Mouse (Mus musculus): ENCODE data around the gene Ago3. TPM values are rescaled to one million over a fixed set of nuclear protein-coding genes. Genes with fewer than 3 reads are reported as not detected.

The Ago3 gene
- total RNA-seq, 2 experiments from 2014 or later, result 19.6 to 20.3 TPM

DNA sequence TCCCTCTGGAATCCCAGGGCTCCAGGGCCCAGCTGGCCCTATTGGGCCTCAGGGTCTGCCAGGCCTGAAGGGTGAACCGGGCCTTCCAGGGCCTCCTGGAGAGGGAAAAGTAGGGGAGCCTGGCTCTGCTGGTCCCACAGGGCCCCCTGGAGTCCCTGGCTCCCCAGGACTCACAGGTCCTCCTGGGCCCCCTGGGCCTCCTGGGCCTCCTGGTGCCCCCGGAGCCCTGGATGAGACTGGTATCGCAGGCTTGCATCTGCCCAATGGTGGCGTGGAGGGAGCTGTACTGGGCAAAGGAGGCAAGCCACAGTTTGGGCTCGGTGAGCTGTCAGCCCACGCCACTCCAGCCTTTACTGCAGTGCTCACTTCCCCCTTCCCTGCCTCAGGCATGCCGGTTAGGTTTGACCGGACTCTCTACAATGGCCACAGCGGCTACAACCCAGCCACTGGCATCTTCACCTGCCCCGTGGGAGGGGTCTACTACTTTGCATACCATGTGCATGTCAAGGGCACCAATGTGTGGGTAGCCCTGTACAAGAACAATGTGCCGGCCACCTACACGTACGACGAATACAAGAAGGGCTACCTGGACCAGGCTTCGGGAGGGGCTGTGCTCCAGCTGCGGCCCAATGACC is 117.7 kb downstream of the Ago3 start:
- DNase-seq (ENCODE audit: low spot score in 2 of 2), result no peak

DNA sequence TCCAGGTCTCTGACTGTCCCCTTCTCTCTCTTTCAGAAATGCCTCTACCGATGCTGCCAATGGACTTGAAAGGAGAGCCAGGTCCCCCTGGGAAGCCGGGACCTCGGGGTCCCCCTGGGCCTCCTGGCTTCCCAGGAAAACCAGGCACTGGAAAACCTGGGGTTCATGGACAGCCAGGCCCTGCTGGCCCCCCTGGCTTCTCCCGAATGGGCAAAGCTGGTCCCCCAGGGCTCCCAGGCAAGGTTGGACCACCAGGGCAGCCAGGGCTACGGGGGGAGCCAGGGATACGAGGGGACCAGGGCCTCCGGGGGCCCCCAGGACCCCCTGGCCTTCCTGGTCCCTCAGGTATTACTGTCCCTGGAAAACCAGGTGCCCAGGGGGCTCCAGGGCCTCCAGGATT is 119.0 kb downstream of the Ago3 start:
- no peak for DNase-seq (ENCODE audit: low spot score in 2 of 2)

DNA sequence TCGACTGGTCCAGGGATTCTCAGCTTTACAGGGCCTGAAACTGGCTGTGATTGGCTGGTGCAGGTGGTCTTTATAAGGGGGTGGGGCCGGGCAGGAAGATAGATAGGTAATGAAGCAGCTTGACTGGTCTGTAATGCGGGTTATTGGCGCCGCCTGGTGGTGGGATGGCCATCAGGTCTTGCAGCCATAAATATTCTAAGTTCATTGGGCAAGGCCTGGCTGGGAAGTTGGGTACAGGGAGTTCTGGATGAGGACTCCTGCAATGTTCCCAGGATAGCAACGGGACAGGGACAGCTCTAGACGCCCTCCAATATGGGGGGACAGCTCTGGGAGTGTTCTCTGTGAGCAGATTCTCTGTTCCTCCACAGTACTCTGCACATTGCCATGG is 119.4 kb downstream of the Ago3 start:
- DNase-seq (ENCODE audit: low spot score in 2 of 2), result peak; percentile 86 to 89

DNA sequence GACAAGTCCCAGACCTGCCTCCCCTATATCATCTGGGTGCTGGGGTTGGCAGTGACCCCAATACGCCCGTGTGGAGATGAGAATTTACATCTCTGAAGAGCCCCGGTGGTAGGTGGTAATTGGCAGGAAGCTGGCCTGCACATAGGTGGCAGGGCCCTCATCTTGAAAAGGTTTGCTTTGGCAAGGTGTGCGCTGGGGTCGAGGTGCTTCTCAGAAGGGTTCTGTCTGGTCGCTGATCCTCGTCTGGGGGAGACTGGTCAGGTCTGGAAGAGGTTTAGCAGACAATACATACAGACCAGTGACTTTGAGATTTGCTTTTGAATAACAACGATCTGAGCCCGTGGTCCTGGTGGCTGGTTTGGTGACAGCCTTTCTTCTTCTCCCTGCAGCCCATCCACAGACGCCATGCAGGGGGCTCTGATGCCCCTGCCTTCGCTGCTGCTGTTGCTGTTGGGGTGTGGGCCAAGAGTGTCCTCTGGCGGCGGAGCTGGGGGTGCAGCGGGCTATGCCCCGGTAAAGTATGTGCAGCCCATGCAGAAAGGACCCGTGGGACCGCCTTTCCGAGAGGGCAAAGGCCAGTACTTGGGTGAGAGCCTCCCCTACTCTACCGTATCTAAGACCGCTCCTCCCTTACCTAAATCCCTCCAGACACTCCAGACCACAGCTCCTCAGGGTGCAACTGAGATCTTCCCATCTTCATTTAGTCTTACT is 120.0 kb downstream of the Ago3 start:
- no peak for DNase-seq (ENCODE audit: low spot score in 2 of 2)

DNA sequence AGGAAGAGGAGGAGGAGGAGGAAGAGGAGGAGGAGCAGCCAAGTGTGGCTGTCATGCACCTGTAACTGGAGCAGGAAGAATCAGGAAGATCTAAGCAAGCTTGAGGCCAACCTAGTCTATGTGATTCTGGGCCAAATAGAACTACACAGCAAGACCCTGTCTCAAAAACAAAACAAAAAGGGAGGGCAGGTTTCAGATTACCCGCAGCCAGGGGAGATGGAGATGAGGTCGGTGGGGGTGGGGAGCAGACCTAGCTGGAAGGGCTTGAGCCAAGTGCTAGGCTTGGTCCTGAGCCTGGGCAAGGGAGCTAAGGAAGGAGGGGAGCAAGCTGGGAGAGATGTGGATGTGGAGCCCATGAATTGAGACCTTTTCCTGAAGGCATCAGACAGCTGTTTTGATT is 122.5 kb downstream of the Ago3 start:
- no peak for DNase-seq (ENCODE audit: low spot score in 2 of 2)

DNA sequence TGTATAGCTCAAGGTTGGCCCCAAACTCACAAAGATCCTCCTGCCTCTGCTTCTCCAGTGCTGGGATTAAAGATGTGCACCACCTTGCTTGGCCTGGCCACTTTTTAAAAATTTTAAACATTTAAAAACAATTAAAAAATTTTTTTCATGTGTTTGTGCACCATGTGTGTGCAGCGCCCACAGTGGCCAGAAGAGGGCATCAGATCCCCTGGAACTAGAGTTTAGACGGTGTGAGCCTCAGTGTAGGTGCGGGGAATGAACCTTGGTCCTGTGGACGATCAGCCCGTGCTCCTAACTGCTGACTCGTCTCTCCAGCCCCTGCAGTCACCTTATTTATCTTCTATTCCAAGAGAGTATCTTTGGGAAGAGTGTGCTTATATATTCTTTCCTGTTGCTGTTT is 123.3 kb downstream of the Ago3 start:
- no peak for DNase-seq (ENCODE audit: low spot score in 2 of 2)

DNA sequence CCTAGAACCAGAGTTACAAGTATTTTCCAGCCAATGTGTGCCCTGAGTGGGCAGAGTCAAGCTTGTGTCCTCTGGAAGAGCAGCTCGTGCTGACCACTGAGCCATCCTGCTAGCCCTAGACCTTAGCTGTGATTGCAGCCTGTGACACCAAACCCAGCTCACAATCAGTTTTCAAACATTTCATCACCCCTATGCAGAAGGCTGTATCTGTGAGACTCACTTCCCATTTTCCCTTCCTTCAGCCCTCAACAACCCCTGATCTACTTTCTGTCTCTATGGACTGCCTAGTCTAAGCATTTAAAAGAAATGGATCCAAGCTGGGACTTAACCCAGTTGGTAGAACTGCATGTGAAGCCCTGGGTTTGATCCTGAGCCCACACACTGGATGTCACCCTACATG is 123.9 kb downstream of the Ago3 start:
- DNase-seq (ENCODE audit: low spot score in 2 of 2), result no peak

DNA sequence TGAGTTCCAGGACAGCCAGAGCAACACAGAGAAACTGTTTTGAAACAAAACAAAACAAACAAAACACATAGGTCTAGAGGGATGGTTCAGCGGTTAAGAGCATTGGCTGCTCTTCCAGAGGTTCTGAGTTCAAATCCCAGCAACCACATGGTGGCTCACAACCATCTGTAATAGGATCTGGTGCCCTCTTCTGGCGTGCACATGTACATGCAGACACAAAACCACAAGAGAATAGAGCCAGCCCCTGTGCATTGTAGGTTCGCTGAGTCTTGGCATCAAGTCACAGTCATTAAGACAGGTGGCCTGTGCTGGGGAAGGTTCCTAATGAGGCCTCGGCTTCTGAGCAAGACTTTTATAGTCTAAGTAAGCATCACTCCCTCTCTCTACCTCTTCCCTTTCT is 125.5 kb downstream of the Ago3 start:
- DNase-seq (ENCODE audit: low spot score in 2 of 2), result no peak

DNA sequence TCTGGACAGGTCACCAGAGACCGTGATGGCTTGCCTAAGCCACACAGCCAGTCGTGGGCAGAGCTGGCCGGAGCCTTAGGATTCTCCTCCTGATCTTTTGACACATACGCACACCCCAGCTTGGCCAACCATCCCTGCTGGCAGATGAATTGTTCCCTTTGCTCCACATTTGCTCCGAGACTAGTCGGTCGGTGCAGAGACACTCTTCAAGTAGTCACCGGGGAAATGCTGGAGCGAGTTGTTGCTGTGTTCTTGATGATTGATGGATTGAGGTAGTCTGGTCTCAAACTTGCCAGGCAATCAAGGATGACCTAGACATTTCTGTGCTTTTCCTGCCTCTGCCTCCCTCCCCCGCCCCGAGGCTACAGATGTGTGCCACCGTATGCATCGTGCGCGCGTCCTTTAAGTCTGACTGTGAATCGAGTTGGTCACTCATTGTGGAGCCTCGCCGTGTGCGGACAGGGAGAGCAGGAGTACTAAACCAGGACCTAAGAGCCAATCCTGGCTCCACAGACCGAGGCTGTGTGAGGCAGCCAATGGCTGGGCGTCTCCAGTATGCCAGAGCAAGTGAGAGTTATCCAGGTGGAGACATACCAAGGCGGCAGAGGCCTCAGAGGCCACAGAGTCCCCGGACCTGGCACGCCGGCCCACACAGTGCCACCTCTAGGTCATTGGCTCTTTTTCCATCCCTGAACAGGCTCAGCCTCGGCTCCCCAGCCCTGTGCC is 127.6 kb downstream of the Ago3 start:
- DNase-seq (ENCODE audit: low spot score in 2 of 2), result no peak

DNA sequence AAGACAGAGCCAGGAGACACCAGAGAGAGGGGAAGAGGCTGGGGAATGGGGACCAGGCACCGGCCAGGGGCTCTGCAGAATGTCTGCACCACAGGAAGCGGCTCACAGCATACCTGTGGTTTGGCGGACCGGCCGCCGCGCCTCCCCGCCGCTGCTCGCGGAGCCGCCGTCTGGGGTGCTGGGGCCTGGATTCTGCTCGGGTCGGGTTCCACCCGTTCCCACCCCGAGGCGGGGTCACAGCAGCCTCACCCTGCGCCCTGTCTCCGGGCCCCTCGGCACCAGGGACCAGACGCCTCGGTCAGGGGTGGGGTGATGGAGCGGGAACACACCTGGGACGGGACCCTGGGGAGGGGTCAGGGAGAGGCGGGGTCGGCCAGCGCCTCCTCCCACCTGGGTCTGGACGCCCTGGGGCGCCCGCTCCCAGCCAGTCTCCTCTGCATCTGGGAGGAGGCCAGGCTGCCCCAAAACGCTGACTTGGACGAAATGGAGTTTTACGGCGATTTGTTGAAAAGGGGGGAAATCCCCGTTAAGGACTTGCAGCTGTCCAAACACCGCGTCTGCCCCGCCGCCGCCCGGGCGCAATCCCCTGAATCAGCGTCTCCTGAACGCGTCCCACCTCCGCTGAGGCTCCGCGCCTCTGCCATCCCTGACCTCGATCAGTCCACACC is 128.3 kb downstream of the Ago3 start:
- no peak for DNase-seq (ENCODE audit: low spot score in 2 of 2)

DNA sequence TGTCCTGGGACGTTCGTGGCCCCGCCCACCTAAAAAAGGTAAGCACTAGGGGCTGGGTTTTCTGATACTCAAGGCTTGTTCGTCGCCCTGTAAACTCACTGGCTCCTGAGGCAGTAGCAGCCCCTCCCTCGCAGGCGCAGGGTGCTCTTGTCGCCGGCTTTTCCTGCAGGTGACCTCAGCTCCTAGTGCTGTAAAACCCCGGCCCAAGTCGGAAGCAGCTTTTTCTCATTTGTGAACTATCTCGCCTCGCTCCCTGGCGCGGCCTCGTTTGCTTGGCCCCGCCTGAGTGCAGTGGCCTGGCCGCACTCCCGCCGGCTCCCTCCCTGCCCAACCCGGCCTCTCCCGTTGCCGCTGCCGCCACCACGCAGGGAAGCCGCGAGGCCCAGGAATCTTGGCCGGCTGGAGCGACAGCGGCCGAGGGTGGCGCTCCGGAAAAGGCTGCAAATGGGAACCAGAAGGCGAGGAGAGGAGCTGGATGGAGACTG is 132.7 kb downstream of the Ago3 start:
- DNase-seq (ENCODE audit: low spot score in 2 of 2), result peak; percentile 61 to 64

DNA sequence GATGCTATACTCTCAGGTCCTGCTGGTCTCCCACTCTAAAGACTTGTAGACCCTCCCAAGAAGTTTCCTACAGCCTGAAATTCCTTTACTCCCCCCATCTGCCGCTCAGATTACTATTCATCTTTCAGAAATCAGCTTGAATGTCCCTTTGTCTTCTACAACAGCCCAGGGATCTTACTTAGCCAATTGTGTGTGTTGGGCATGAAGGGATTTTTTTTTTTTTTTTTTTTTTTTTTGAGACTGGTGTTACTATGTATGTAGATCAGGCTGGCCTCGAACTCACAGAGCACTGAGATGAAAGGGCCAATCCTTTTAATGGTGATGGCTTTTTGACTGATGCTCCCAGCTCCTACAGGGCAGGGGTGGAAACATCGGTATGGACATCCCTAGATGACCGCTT is 133.4 kb downstream of the Ago3 start:
- DNase-seq (ENCODE audit: low spot score in 2 of 2), result no peak

DNA sequence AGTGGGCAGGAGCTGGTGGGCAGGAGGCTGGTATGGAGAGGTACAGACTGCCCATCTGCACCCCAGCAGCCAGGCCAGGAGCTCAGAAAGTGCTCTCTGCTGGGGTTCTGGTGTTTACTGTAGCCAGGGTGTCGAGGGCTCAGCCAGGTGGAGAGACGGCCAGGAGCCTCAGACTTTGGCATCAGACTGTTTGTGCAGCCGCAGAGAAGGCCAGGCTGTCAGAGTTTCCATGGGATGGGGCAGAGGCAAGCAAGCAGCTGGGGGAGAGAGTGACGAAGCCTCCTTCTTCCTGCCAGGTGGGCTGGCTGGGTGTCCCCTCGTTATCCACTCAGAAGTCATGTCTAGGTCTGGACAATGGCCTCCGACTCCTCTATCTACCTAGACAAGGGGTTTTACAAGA is 134.2 kb downstream of the Ago3 start:
- DNase-seq (ENCODE audit: low spot score in 2 of 2), result no peak

DNA sequence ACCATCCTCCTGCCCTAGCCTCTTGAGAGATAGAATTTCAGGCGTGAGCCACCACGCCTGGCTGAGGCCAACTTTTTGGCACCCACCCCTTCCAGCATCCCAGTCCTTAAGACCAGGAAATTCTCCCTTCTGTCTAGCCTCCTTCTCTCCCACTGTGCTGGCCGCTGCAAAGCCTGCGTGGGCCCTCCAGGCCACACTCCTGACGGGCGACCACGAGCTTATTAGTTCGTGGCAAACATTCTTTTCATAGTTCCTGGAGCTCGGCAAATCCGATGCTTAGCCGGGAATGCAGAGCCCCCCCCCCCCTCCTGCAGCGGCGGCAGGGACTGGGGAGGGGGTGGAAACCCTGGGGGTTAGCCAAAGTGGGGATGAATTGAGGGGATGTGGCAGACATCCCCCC is 138.2 kb downstream of the Ago3 start:
- DNase-seq (ENCODE audit: low spot score in 2 of 2), result no peak

DNA sequence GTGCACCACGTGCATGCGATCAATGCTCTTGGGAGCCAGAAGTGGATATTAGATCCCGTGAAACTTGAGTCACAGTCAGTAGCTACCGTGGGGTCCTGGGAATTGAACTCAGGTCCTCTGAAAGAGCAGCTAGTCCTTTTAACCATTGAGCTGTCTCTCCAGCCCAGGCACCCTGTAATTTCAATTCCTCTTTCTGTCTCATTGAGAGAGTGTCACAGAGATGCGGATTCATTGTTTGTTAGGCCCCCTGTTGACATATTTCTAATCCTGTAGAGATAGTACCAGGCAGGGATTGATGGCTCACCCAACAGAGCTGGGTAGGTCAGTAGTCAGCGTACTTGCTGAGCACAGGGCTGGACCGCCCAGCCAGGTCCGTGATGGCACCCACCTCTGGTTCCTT is 139.0 kb downstream of the Ago3 start:
- no peak for DNase-seq (ENCODE audit: low spot score in 2 of 2)

DNA sequence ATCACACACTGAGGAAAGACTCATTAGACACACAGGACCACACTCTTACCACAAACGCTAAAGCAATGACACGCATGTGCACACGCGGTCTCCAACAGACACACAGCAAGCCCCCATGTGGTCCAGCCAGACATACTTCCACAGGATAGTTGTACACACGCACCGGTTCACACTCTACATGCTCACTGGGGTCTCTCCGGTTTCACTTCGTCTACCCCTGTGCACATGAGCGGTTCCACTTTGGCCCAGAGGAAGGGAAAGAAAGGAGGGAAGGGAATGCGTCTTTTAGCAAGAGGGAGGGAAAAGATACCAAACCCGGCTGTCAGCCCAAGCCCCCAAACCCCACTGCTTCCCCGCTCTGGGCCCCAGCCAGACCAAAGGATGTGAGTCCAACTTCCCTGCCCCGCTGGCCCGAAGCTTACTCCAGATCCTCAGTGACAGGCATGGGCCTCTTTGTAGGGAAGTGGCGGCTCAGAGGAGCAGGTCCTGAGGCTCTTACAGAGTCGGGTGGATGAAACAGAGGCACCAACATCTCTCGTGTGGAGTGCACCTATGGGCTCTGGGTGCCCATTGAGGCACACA is 141.2 kb downstream of the Ago3 start:
- DNase-seq (ENCODE audit: low spot score in 2 of 2), result no peak

DNA sequence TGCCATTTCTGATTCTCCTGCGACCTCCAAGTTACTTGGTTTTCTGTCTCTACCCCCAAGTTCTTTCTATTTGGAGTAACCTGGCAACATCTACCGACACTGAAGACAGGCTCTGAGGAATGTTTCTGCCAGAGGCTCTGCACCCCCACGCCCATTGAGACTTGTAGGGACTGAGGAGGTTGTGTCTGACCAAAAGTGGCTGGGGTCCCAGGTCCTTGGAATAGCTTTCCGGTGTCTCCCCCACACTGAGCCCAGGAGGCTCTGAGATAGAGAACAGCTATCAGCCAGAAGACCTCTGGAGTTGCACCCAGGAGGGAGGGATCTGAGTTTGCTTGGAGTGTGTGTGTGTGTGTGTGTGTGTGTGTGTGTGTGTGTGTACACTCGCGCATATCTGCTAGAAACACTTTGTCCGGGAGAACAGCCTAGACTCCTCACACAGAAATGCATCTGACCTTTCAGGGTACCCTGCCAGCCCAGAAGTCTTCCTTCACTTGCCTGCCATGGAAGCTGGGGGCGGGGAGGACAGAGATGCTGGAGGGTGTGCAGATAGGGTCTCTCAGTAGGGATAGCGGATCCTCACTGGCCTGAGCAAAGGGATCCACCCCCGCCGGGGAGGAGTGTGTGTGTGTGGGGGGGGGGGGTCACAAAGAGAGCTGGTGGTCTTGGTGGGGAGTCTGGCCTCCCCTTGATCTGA is 141.9 kb downstream of the Ago3 start:
- DNase-seq (ENCODE audit: low spot score in 2 of 2), result no peak

DNA sequence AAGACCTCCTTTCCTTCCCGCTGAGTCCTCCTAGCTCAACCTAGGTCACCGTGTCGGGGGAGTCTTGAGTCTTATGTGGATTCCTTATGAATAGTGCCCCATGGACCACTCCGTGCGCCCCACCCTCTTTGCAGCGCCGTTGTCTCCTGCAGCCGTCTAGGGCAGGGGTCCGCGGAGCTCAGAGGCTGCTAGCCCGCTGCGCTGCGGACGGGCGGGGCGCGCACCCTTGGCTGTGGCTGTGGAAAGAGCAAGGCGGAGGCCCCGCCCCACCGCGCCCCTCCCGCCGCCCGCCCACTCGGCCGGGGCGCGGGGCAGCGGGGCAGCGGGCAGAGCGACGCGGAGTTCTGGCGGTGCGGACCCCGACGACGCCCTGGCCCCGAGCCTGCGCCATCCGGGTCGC is 142.9 kb downstream of the Ago3 start, which contains the start of gene Col8a2:
Gene Col8a2, plus strand, starts transcription at position 302 of the 400 bp plus-strand sequence.
- peak in 1 of 2 experiments; percentile 44 for DNase-seq (ENCODE audit: low spot score in 2 of 2)

DNA sequence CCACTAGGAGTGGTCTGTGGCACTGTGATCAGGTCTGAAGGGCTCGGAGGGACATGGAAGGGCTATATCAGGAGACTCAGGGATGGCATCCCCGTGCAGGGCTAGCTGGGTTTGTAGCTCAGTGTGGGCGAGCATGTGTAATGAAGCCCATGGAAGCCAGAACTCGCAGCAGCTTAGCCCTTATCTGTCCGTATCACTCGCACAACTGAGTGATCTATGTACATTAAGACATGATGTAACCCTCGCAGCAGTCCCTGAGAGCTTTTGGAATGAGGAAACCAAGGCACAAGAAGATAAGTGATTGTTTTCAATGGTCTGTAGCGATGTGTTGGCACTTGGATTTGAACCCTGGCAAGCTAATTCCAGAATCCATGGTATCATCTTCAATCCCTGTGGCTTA is 145.8 kb downstream of the Ago3 start:
- DNase-seq (ENCODE audit: low spot score in 2 of 2), result no peak

DNA sequence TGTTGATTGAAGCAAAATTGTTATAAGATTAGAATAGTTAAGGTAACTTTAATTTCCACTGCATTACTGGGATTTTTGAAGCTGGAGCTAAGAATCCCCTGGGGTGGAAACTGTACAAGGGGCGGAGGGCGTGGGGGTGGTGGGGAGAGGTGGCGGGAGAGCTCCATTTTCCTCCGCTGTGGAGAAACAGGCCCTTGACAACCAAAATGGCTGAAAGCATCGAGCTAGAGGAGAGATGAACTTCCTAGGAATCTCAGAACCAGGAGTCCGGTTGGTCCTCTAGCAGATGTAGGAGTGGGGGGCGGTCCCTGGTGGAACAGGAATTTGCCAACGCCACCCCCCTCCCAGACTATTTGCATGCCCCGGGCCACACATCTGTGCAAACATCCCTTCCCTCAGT is 147.7 kb downstream of the Ago3 start:
- DNase-seq (ENCODE audit: low spot score in 2 of 2), result no peak
